Comparison of ENCODE assay signal across 8 mouse cellular contexts in genomic region chr11:70653345-70654197, GRCm38 (mm10). TPM values are rescaled to one million over a fixed set of nuclear protein-coding genes. Genes with fewer than 3 reads are reported as not detected.
DNase-seq lines count a peak whose midpoint lies in the region; ATAC-seq and TF ChIP-seq lines count a peak whose summit lies in the region.

No protein-coding gene starts in this region.

- TF ChIP-seq CTCF in intestine, postnatal 0 days (IDR thresholded peaks at IDR 0.05; ENCODE audit: low read depth): 0 out of 2 replicates have a peak, but pooled peaks have one; percentile 2
- no peak for TF ChIP-seq CTCF in liver, postnatal 0 days (IDR thresholded peaks at IDR 0.05; ENCODE audit: low read depth)

- no peaks in the 10 kb centered on the region for H3K9me3 ChIP-seq in intestine, postnatal 0 days (ENCODE audit: control insufficient read depth)
- H3K9me3 ChIP-seq in liver, postnatal 0 days (ENCODE audit: low read length): no peaks in the 10 kb centered on the region
- H3K9me3 ChIP-seq in neural tube, embryonic 12.5 days: no peaks in the 10 kb centered on the region

- H3K36me3 ChIP-seq in intestine, postnatal 0 days (ENCODE audit: control insufficient read depth, insufficient read depth): peaks cover 30% of the 10 kb centered on the region
- H3K36me3 ChIP-seq in liver, postnatal 0 days (replicated peaks; ENCODE audit: insufficient read depth, low read length): peaks cover 38% of the 10 kb centered on the region
- H3K36me3 ChIP-seq in neural tube, embryonic 12.5 days: peaks cover 38% of the 10 kb centered on the region

- no peak; the same call in 1 of the 2 replicates for TF ChIP-seq EP300 in liver, postnatal 0 days (IDR thresholded peaks at IDR 0.05; ENCODE audit: low read depth)

- H3K4me3 ChIP-seq in intestine, postnatal 0 days (ENCODE audit: low read depth, low read length): peak overlapping the region; percentile 100
- peak overlapping the region; percentile 100 for H3K4me3 ChIP-seq in liver, postnatal 0 days (ENCODE audit: low read depth, low read length)
- peak overlapping the region; percentile 98 for H3K4me3 ChIP-seq in neural tube, embryonic 12.5 days

- WGBS in intestine, postnatal 0 days: under 1% methylated on average over 55 of the region's 63 CpGs
- under 1% methylated on average over 53 of the region's 63 CpGs for WGBS in liver, postnatal 0 days (ENCODE audit: insufficient replicate concordance)
- under 1% methylated on average over 63 of the region's 63 CpGs for WGBS in neural tube, embryonic 12.5 days

- ATAC-seq in granulocyte monocyte progenitor cell, adult 5-6 weeks (replicated peaks; ENCODE audit: poor library complexity, severe bottlenecking): peak; percentile 20
- ATAC-seq in intestine, postnatal 0 days: peak; percentile 48
- peak; percentile 65 for ATAC-seq in liver, postnatal 0 days
- ATAC-seq in neural tube, embryonic 12.5 days (ENCODE audit: low FRiP score, low read depth): peak; percentile 65

- peak; percentile 88 for DNase-seq in 416B (ENCODE audit: low read depth)
- DNase-seq in T-cell, adult 2 months (ENCODE audit: low spot score): peak; percentile 61
- DNase-seq in cerebellum, postnatal 36 days: peak; percentile 60 to 71
- peak; percentile 86 for DNase-seq in liver, postnatal 0 days
- peak; percentile 59 to 75 for DNase-seq in thymus, adult 18-20 months

- peak overlapping the region; percentile 91 for H3K4me2 ChIP-seq in intestine, postnatal 0 days (replicated peaks; ENCODE audit: low read depth)
- peak overlapping the region; percentile 96 for H3K4me2 ChIP-seq in liver, postnatal 0 days (ENCODE audit: low read depth, low read length)
- H3K4me2 ChIP-seq in neural tube, embryonic 12.5 days (replicated peaks): peak overlapping the region; percentile 97

- H3K9ac ChIP-seq in intestine, postnatal 0 days (ENCODE audit: low read depth, low read length): peak overlapping the region; percentile 99
- peak overlapping the region; percentile 100 for H3K9ac ChIP-seq in liver, postnatal 0 days (replicated peaks)
- peak overlapping the region; percentile 97 for H3K9ac ChIP-seq in neural tube, embryonic 12.5 days

- H3K4me1 ChIP-seq in intestine, postnatal 0 days (replicated peaks; ENCODE audit: control insufficient read depth, insufficient read depth, low read length): peaks cover 15% of the 10 kb centered on the region
- H3K4me1 ChIP-seq in liver, postnatal 0 days (ENCODE audit: insufficient read depth): peaks cover 57% of the 10 kb centered on the region
- peaks cover 49% of the 10 kb centered on the region for H3K4me1 ChIP-seq in neural tube, embryonic 12.5 days

- no peaks in the 10 kb centered on the region for H3K27me3 ChIP-seq in intestine, postnatal 0 days (replicated peaks; ENCODE audit: control insufficient read depth, insufficient read depth, low read length)
- H3K27me3 ChIP-seq in liver, postnatal 0 days (ENCODE audit: insufficient read depth, low read length): no peaks in the 10 kb centered on the region
- H3K27me3 ChIP-seq in neural tube, embryonic 12.5 days (replicated peaks): no peaks in the 10 kb centered on the region

- H3K27ac ChIP-seq in intestine, postnatal 0 days (ENCODE audit: low read depth, low read length): peak overlapping the region; percentile 99
- H3K27ac ChIP-seq in liver, postnatal 0 days (ENCODE audit: low read depth): peak overlapping the region; percentile 99
- H3K27ac ChIP-seq in neural tube, embryonic 12.5 days: peak overlapping the region; percentile 90

RNA-seq across cellular contexts. Expression of gene Pfn1, which starts 0.9 kb away (rescaled TPM):
- 1,205 and 1,364 TPM in 2 replicates for total RNA-seq in granulocyte monocyte progenitor cell, adult 5-6 weeks (2014; fragmentation: Nextera tagmentation)
- 425 and 461 TPM in 2 replicates for total RNA-seq in granulocyte monocyte progenitor cell, adult 5-6 weeks (2017)
- polyA plus RNA-seq in intestine, postnatal 0 days (2015; fragmentation: Nextera tagmentation; extraction: Ambion mirVana): 1,830 and 1,961 TPM in 2 replicates
- 918 and 940 TPM in 2 replicates for polyA plus RNA-seq in liver, postnatal 0 days (2015; fragmentation: Nextera tagmentation; extraction: Ambion mirVana)
- polyA plus RNA-seq in neural tube, embryonic 12.5 days (2016; fragmentation: Nextera tagmentation; extraction: Ambion mirVana): 1,155 and 1,157 TPM in 2 replicates

RNA-seq across cellular contexts. Expression of gene Eno3, which starts 3.4 kb away (rescaled TPM):
- total RNA-seq in granulocyte monocyte progenitor cell, adult 5-6 weeks (2014; fragmentation: Nextera tagmentation): 14.9 and 18.9 TPM in 2 replicates
- total RNA-seq in granulocyte monocyte progenitor cell, adult 5-6 weeks (2017): 4.5 and 5.9 TPM in 2 replicates
- 4.9 and 5.9 TPM in 2 replicates for polyA plus RNA-seq in intestine, postnatal 0 days (2015; fragmentation: Nextera tagmentation; extraction: Ambion mirVana)
- 4.0 and 21.3 TPM in 2 replicates for polyA plus RNA-seq in liver, postnatal 0 days (2015; fragmentation: Nextera tagmentation; extraction: Ambion mirVana)
- 19.3 and 20.1 TPM in 2 replicates for polyA plus RNA-seq in neural tube, embryonic 12.5 days (2016; fragmentation: Nextera tagmentation; extraction: Ambion mirVana)

RNA-seq across cellular contexts. Expression of gene Slc25a11, which starts 6.3 kb away (rescaled TPM):
- total RNA-seq in granulocyte monocyte progenitor cell, adult 5-6 weeks (2014; fragmentation: Nextera tagmentation): 80.9 and 91.7 TPM in 2 replicates
- 63.3 and 67.7 TPM in 2 replicates for total RNA-seq in granulocyte monocyte progenitor cell, adult 5-6 weeks (2017)
- polyA plus RNA-seq in intestine, postnatal 0 days (2015; fragmentation: Nextera tagmentation; extraction: Ambion mirVana): 192 and 210 TPM in 2 replicates
- 140 and 143 TPM in 2 replicates for polyA plus RNA-seq in liver, postnatal 0 days (2015; fragmentation: Nextera tagmentation; extraction: Ambion mirVana)
- polyA plus RNA-seq in neural tube, embryonic 12.5 days (2016; fragmentation: Nextera tagmentation; extraction: Ambion mirVana): 152 TPM in 2 replicates

RNA-seq across cellular contexts. Expression of gene Rnf167, which starts 6.5 kb away (rescaled TPM):
- 35.4 and 51.1 TPM in 2 replicates for total RNA-seq in granulocyte monocyte progenitor cell, adult 5-6 weeks (2014; fragmentation: Nextera tagmentation)
- 32.7 and 34.6 TPM in 2 replicates for total RNA-seq in granulocyte monocyte progenitor cell, adult 5-6 weeks (2017)
- polyA plus RNA-seq in intestine, postnatal 0 days (2015; fragmentation: Nextera tagmentation; extraction: Ambion mirVana): 107 TPM in 2 replicates
- 54.8 and 55.3 TPM in 2 replicates for polyA plus RNA-seq in liver, postnatal 0 days (2015; fragmentation: Nextera tagmentation; extraction: Ambion mirVana)
- polyA plus RNA-seq in neural tube, embryonic 12.5 days (2016; fragmentation: Nextera tagmentation; extraction: Ambion mirVana): 91.0 and 101 TPM in 2 replicates

RNA-seq across cellular contexts. Expression of gene Gp1ba, which starts 14.6 kb away (rescaled TPM):
- not detected in 2 replicates for total RNA-seq in granulocyte monocyte progenitor cell, adult 5-6 weeks (2014; fragmentation: Nextera tagmentation)
- total RNA-seq in granulocyte monocyte progenitor cell, adult 5-6 weeks (2017): not detected in 2 replicates
- polyA plus RNA-seq in intestine, postnatal 0 days (2015; fragmentation: Nextera tagmentation; extraction: Ambion mirVana): 0.07 and 0.10 TPM in 2 replicates
- polyA plus RNA-seq in liver, postnatal 0 days (2015; fragmentation: Nextera tagmentation; extraction: Ambion mirVana): 3.5 and 4.1 TPM in 2 replicates
- polyA plus RNA-seq in neural tube, embryonic 12.5 days (2016; fragmentation: Nextera tagmentation; extraction: Ambion mirVana): 0.26 and 0.49 TPM in 2 replicates

Comparison
In these comparisons a context has a peak if more than half of its experiments do, and no peak if none do; other contexts are left out.
1. Peak in every context shown above with its lines: DNase-seq, ATAC-seq, H3K4me3 ChIP-seq and H3K27ac ChIP-seq.